Mouse (Mus musculus) adrenal gland, postnatal 4 days (tissue): Measurements from ENCODE around the gene Txn1. TPM values are rescaled to one million over a fixed set of nuclear protein-coding genes. Genes with fewer than 3 reads are reported as not detected.
A peak's percentile ranks its signal among the peaks of the same experiment; 100 is the strongest.

ENCODE experiments used
- DNase-seq, 2 experiments: peaks; one replicate each; pipeline ENCODE4 v3.0.0; 2021 to 2022; ENCODE audit warnings: low spot score in 2 of 2, mixed read lengths in 2 of 2
- long read RNA-seq, 2 experiments: library from polyadenylated mRNA; stranded (forward); transcript quantifications; one replicate each; pipeline ENCODE4 v2.0.0; 2021
- total RNA-seq, 2 experiments: library from RNA; stranded (reverse); gene quantifications; 2 replicates each; pipeline ENCODE4 v1.2.3; 2021

The Txn1 gene
- total RNA-seq, result 100 to 1,000 TPM; 263 to 266 TPM
- long read RNA-seq, experiment 1, transcript Txn1-201 (5 exons, 1,051 nt), result major isoform, 153 of 159 reads
- long read RNA-seq, experiment 1, partial matches to known transcripts, result 5 of 159 reads
- long read RNA-seq, experiment 1, other reads (novel, unspliced or antisense), result 1 of 159 reads
- long read RNA-seq, experiment 2, transcript Txn1-201 (5 exons, 1,051 nt), result major isoform, 153 of 166 reads
- long read RNA-seq, experiment 2, partial matches to known transcripts, result 13 of 166 reads
- long read RNA-seq, experiment 2, other reads (novel, unspliced or antisense), result 0 of 166 reads

GRCm38 (mm10) chr4:57956029-57956960 is at the start of gene Txn1:
Txn1 (minus strand) TSS chr4:57956411.
- peak; percentile 89 to 96 for DNase-seq

DNA sequence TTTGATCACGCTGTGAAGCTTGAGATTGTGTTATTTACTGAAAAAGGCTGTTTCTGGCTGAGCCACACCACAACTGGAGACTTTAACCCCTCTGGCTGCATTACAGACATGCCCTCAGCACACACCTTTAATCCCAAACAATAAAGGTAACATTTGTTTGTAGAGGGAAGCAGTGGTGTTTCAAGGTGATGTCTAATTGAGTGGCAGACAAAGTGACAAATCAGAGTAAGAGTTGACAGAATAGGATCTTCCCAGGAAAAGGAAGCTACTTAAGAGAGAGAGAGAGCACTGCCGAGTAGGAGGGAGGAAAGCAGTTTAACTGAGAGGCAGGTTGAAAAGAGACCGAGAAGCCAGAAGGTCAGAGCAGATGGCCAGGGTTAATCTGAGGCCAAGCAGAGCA is 47.3 kb upstream of the Txn1 start:
- no peak for DNase-seq

- no peak for DNase-seq
Observed at GRCm38 (mm10) chr4:57991425-57991824, 35.2 kb upstream of the Txn1 start.

GRCm38 (mm10) chr4:57974400-57975117 is 18.3 kb upstream of the Txn1 start:
- DNase-seq, result no peak

GRCm38 (mm10) chr4:57973592-57974268 is 17.5 kb upstream of the Txn1 start:
- no peak for DNase-seq

DNA sequence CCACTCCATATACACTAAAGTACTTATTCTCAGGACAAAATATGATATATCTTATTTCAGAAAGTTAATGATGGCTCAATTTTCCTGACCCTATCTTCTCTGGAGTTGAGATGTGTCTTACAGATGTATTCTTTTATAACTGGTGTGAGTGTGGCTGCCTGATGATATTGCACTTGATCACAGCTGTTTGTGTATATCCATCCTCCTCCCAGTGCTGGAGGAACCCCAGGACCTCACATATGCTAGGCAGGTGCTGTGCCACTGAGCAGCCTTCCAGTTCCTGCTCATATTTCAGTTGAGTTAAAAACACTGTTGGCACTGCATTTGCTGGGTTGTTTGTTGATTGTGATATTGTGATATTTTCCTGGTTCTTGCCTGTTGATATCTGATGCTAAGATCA is 14.1 kb upstream of the Txn1 start:
- no peak for DNase-seq

DNA sequence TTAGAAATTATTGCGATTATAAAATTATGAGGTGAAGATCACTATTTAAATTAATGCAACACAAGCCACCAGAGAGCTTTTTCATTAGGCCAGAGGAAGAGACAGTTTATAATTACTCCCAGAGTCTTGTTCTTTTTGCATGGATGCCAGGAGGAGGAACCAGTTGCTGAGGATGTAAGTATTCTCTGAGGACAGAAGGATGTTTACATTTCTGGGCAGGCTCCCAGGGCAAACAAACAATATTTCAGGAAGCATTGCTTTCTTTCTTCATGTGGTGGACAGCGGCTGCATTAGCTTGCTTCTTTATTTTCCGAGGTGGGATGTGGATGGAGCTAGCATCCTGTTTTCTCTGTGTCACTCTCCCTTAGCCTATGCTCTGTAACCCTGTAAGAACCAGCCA is 11.0 kb upstream of the Txn1 start:
- DNase-seq, result no peak

DNA sequence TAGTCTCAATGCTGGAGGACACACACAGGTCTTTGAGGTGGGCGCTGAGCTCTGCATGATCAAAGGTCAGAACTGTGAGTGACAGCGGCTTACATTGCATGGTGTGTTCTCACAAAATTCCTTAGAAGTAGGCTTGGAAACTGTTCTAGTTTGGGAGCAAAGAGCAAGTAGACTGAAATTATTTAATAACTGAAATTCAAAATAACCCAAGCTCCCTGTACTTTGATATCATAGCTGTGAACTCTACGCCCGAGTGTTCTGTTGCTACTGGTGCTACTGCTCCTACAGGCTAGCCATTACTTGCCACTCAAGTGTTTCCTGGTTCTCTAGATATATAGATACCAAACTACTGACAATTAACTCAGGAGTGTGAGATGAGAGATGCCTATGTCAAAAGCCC is 9.3 kb upstream of the Txn1 start:
- no peak for DNase-seq

DNA sequence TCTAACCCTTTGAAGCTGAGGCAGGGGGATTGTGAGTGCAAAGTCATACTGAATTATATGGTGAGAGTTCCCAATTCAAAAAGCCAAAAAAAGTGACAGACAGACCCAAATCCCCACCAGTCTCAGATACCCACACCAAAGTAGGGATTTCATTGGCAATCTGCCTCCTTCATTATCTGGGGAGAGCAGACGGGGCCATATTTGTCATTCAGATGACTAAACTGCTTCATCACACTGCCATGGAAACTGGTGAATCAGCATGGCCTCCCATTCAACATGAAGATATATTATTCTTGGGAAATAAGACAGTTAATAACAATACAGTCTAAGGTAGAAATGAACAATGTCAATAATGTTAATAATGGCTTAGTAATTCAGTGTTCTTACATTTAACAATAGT is 7.9 kb upstream of the Txn1 start:
- no peak for DNase-seq

DNA sequence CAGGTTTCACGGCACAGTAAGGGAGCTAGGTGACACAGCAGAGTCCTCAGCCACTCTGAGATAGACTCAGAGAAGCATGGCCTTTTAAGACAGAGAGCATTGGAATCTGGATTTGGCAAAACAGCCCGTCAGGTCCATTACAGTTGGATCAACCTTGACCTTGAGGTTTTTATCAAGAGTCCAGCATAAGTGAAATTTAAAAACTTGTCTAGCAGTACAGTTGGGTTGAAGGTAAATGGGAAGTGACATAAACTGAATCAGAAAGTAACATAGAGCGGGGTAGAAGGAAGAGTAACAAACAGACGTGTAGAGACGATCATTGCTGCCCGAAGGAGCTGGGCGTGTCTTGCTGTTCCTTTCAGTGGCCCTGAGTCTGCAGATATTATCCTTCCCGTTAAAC is 2.8 kb upstream of the Txn1 start:
- no peak for DNase-seq

DNA sequence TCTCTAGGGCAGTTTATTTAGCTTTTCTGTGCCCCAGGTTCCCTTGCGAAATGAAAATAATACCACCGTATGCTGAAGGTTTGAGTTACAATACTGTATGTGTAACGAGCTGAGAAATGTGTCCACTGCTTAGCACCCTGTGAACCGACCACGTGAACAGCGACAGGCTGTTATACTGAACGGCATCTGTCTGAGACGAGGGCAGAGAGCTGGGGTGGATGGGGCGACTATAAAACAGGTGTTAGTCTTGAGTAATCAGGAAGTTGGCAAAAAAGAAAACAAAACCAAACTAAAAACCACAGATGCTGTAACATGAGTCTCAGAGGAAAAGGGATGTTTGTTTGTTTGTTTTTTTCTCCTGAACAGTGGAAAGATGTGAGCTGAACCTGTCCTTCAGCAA is 1.9 kb upstream of the Txn1 start:
- DNase-seq, result no peak

DNA sequence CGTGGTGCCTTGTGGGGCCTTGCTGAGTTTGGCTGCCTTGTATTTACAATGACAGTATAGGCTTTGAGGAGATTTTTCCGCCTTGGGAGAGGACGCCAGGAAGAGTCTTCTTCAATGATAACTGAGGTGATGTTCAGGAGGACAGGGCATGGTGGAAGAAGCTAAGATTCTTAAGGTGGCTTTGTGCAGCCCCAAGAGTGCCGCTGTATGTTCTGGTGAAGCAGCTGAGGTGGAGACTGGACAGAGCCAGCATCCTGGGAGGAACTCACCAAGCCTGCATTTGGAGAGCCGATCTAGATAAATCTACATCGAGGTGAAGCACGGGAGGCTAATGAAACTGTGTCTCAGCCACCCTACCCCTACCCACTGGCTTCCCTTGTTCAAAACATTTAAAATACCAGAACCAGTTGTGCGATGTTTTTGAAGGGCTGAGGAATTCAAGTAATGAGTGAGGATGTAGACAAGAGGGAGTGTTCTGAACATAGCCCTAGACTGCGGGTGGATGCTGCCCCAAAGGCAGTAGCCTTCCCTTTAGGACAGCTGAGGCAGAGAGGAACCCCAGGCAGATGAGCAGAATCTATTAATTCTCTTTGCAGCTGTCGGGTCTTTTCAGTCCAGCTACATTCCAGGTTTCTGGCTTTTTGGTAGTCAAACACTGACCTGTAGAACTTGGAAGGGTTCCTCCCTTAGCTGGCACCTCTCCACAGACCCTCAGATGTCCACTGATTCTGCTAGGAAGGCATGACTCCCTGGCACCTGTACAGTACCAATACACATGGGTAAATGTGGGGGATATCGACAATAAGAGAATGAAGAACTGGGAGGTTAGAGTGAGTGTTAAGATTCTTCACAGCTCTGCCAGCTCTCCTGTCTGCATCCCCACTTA is 1.2 kb upstream of the Txn1 start:
- no peak for DNase-seq

- DNase-seq, result peak; percentile 48 to 51
Observed at GRCm38 (mm10) chr4:57955544-57955958, 660 bp downstream of the Txn1 start.

DNA sequence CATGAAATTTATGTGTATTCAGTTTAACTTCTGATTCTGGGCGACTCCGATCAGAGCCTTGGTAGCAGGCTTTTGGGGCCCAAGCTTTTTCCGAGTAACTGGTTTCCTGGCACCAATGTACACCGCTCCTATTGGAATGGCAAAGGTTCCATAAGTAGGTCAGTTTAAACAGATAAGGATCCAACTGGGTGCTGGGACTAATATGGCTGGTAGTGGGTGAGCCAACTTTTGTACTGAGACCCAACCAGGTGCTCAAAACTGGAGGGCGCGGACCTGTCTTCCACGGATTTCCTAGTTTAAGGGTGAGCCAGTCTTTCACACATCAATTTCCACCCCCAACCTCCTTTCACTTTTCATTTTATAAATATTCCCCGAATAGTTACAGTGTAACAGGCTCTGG is 1.2 kb downstream of the Txn1 start:
- no peak for DNase-seq

DNA sequence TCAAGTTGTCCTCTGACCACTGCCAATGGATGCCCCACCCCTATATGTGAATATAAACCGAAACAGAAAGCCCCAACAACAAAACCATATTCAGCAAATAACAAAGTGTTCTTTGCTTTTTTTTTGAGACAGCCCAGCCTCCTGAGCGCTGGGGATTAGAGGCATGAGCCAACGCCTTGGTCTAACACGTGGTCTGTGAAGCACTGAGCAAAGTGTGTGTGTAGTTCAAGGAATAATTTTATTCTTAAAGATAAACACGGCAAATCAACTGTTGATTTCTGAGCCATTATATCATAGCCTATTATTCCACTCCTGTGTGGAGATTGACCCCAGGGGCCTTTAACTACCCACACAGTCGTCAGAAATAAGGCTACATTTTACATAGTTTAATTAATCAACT is 1.6 kb downstream of the Txn1 start:
- no peak for DNase-seq

DNA sequence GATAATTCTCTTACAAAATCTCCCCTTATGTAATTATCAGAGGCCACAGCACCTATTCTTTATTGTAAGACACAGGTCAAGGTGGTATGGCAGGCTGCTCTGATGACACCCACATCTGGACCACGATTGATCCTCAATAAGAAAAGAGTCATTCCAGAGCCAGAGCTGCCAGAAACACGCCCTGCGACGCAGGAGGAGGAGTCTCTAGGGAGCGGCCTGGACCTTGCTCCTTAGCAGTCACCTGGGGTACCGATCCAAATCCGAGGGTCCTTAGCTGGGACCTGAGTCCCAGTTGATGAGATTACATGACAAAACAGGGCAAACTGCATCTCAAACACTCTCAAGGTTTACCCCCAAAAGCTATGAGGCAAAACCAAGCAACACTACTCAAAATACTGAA is 2.4 kb downstream of the Txn1 start:
- no peak for DNase-seq

DNA sequence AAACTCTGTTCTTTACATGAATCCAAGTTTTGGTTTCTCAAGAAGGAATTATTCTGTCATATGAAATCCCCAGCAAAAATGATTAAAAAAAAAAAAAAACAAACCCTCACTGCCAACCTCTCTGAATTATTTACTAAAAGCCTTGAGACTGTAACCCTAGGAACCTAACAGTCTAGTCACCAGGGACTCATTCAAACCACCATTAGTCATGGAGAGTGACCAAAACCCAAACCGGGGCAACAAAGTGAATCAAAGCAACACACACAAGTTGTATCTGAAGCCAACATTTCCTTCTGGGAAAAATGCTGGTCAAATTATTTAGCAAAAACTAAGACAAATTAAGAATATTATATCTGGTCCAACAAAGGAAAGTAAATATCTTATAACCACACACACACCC is 3.3 kb downstream of the Txn1 start:
- DNase-seq, result no peak

DNA sequence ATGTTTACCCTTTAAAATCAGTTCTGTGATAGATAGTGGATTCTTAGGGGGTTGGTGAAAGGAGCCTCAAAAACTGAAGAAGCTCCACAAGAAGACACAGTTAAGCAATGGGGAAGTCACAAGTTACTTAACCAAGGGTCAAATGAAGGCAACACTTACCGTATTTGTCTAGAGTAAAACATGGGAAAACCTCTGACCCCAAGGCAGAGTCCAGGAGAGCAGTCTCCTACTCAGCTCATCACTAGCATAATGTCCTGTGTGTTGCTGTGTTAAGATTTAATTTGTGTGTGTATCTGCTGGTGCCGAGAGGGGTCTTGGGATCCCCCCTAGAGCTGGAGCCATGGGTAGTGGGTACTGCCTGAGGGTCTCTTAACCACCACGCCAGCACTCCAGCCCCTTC is 3.8 kb downstream of the Txn1 start:
- DNase-seq, result no peak

- DNase-seq, result no peak
Observed at GRCm38 (mm10) chr4:57949866-57950265, 6.3 kb downstream of the Txn1 start.

DNA sequence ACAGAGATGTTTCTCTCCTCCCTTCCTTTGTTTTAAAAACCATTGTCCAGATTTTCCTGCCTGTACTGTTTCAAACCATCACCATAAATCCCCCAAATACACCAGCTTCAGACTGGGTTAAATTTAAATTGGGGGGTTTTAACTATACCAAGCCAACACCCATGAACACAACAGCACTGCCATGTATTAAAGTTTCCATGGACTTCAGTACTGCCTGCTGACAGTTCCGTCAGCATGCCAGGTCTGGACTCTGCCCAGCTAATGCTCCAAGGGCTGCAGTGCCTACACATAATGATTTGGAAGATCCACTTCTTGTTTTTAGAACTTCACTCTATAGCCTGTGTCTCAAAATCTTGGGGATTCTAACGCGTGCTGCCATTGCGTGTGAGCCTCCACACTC is 8.7 kb downstream of the Txn1 start:
- DNase-seq, result no peak
